Mouse (Mus musculus): ENCODE measurements around the gene Nhp2. TPM values are rescaled to one million over a fixed set of nuclear protein-coding genes. Genes with fewer than 3 reads are reported as not detected.
A peak's percentile ranks its signal among the peaks of the same experiment; 100 is the strongest.

The Nhp2 gene
- polyA plus RNA-seq, 1 experiment from 2014 or later, result 126 TPM

GRCm38 (mm10) chr11:51590002-51590401 is 29.5 kb upstream of the Nhp2 start:
- ATAC-seq (ENCODE audit: borderline replicate concordance, extremely low read depth, low FRiP score, low TSS enrichment), result no peak
- Histone ChIP-seq H3K4me2 (no peak overlapping the region), H3K27ac (no peak overlapping the region)

GRCm38 (mm10) chr11:51591168-51591567 is 28.4 kb upstream of the Nhp2 start:
- Histone ChIP-seq H3K9me3 (no peaks in the 10 kb centered on the region), H3K36me3 (peaks cover 87% of the 10 kb centered on the region), H3K9ac (no peak overlapping the region), H3K4me1 (no peaks in the 10 kb centered on the region; the same call in 1 of the 2 replicates), H3K4me2 (no peak overlapping the region), H3K27ac (no peak overlapping the region), H3K27me3 (no peaks in the 10 kb centered on the region), H3K4me3 (no peak overlapping the region)
- WGBS, result 30% methylated on average over 7 of the region's 7 CpGs
- ATAC-seq (ENCODE audit: borderline replicate concordance, extremely low read depth, low FRiP score, low TSS enrichment), result no peak

More at GRCm38 (mm10) chr11:51590002-51590401, 29.5 kb upstream of the Nhp2 start:
- Histone ChIP-seq H3K9ac (no peak overlapping the region), H3K4me1 (peaks cover 11% of the 10 kb centered on the region), H3K9me3 (no peaks in the 10 kb centered on the region), H3K36me3 (peaks cover 75% of the 10 kb centered on the region), H3K27me3 (no peaks in the 10 kb centered on the region), H3K4me3 (no peak overlapping the region)

GRCm38 (mm10) chr11:51591915-51592314 is 27.6 kb upstream of the Nhp2 start:
- Histone ChIP-seq H3K4me3 (no peak overlapping the region), H3K9me3 (no peaks in the 10 kb centered on the region), H3K9ac (no peak overlapping the region), H3K27ac (no peak overlapping the region), H3K4me2 (no peak overlapping the region), H3K36me3 (peaks cover 94% of the 10 kb centered on the region), H3K27me3 (no peaks in the 10 kb centered on the region), H3K4me1 (no peaks in the 10 kb centered on the region)
- no peak for ATAC-seq (ENCODE audit: borderline replicate concordance, extremely low read depth, low FRiP score, low TSS enrichment)
- 87% methylated on average over 7 of the region's 7 CpGs for WGBS

- no peak for ATAC-seq (ENCODE audit: borderline replicate concordance, extremely low read depth, low FRiP score, low TSS enrichment)
- H3K27ac ChIP-seq, result no peak overlapping the region
- 86% methylated on average over 4 of the region's 4 CpGs for WGBS
- peaks cover 94% of the 10 kb centered on the region for H3K36me3 ChIP-seq
- H3K9ac ChIP-seq, result no peak overlapping the region
- no peaks in the 10 kb centered on the region for H3K4me1 ChIP-seq
- H3K9me3 ChIP-seq, result no peaks in the 10 kb centered on the region
- no peaks in the 10 kb centered on the region for H3K27me3 ChIP-seq
- H3K4me2 ChIP-seq, result no peak overlapping the region
- H3K4me3 ChIP-seq, result no peak overlapping the region
These were observed 26.2 kb upstream of the Nhp2 start for GRCm38 (mm10) chr11:51593368-51593767.

GRCm38 (mm10) chr11:51593849-51594248 is 25.7 kb upstream of the Nhp2 start:
- no peak for ATAC-seq (ENCODE audit: borderline replicate concordance, extremely low read depth, low FRiP score, low TSS enrichment)
- WGBS, result 87% methylated on average over 6 of the region's 6 CpGs
- no peaks in the 10 kb centered on the region for H3K9me3 ChIP-seq
- H3K36me3 ChIP-seq, result peaks cover 95% of the 10 kb centered on the region
- no peak overlapping the region for H3K4me3 ChIP-seq
- H3K4me2 ChIP-seq, result no peak overlapping the region
- H3K27ac ChIP-seq, result no peak overlapping the region
- no peaks in the 10 kb centered on the region for H3K27me3 ChIP-seq
- no peak overlapping the region for H3K9ac ChIP-seq
- H3K4me1 ChIP-seq, result no peaks in the 10 kb centered on the region

- WGBS, result 56% methylated on average over 3 of the region's 3 CpGs
- ATAC-seq (ENCODE audit: borderline replicate concordance, extremely low read depth, low FRiP score, low TSS enrichment), result no peak
- H3K27me3 ChIP-seq, result no peaks in the 10 kb centered on the region
- no peak overlapping the region for H3K9ac ChIP-seq
- peaks cover 95% of the 10 kb centered on the region for H3K36me3 ChIP-seq
- no peak overlapping the region for H3K27ac ChIP-seq
- H3K4me1 ChIP-seq, result no peaks in the 10 kb centered on the region
- H3K4me3 ChIP-seq, result no peak overlapping the region
- no peaks in the 10 kb centered on the region for H3K9me3 ChIP-seq
- H3K4me2 ChIP-seq, result no peak overlapping the region
These were observed 24.7 kb upstream of the Nhp2 start for GRCm38 (mm10) chr11:51594715-51595350.

GRCm38 (mm10) chr11:51595459-51596083 is 24.0 kb upstream of the Nhp2 start:
- H3K36me3 ChIP-seq, result peaks cover 96% of the 10 kb centered on the region
- H3K4me1 ChIP-seq, result no peaks in the 10 kb centered on the region
- no peak overlapping the region for H3K4me2 ChIP-seq
- no peak for ATAC-seq (ENCODE audit: borderline replicate concordance, extremely low read depth, low FRiP score, low TSS enrichment)
- no peak overlapping the region for H3K9ac ChIP-seq
- no peaks in the 10 kb centered on the region for H3K9me3 ChIP-seq
- no peak overlapping the region for H3K4me3 ChIP-seq
- no peaks in the 10 kb centered on the region for H3K27me3 ChIP-seq
- WGBS, result 88% methylated on average over 1 of the region's 1 CpGs
- H3K27ac ChIP-seq, result no peak overlapping the region

GRCm38 (mm10) chr11:51597553-51597952 is 22.0 kb upstream of the Nhp2 start:
- no peak for ATAC-seq (ENCODE audit: borderline replicate concordance, extremely low read depth, low FRiP score, low TSS enrichment)
- Histone ChIP-seq H3K9me3 (no peaks in the 10 kb centered on the region), H3K27me3 (no peaks in the 10 kb centered on the region), H3K4me3 (no peak overlapping the region), H3K4me2 (no peak overlapping the region), H3K27ac (no peak overlapping the region), H3K36me3 (peaks cover 97% of the 10 kb centered on the region), H3K4me1 (peaks cover 5% of the 10 kb centered on the region; the same call in 1 of the 2 replicates), H3K9ac (no peak overlapping the region)
- WGBS, result 60% methylated on average over 2 of the region's 2 CpGs

- Histone ChIP-seq H3K4me3 (no peak overlapping the region), H3K9ac (no peak overlapping the region), H3K36me3 (peaks cover 83% of the 10 kb centered on the region), H3K27ac (no peak overlapping the region), H3K4me2 (no peak overlapping the region), H3K9me3 (no peaks in the 10 kb centered on the region), H3K27me3 (no peaks in the 10 kb centered on the region), H3K4me1 (peaks cover 27% of the 10 kb centered on the region)
- no peak for ATAC-seq (ENCODE audit: borderline replicate concordance, extremely low read depth, low FRiP score, low TSS enrichment)
- WGBS, result 80% methylated on average over 3 of the region's 3 CpGs
These were observed 17.3 kb upstream of the Nhp2 start for GRCm38 (mm10) chr11:51602253-51602652.

- H3K9me3 ChIP-seq, result no peaks in the 10 kb centered on the region
- H3K27ac ChIP-seq, result peak overlapping the region; percentile 94
- peak overlapping the region; percentile 71 for H3K4me2 ChIP-seq
- H3K27me3 ChIP-seq, result no peaks in the 10 kb centered on the region
- peaks cover 48% of the 10 kb centered on the region for H3K36me3 ChIP-seq
- ATAC-seq (ENCODE audit: borderline replicate concordance, extremely low read depth, low FRiP score, low TSS enrichment), result peak; percentile 81
- H3K9ac ChIP-seq, result peak overlapping the region; percentile 99
- WGBS, result under 1% methylated on average over 77 of the region's 81 CpGs
- H3K4me3 ChIP-seq, result peak overlapping the region; percentile 99
- peaks cover 33% of the 10 kb centered on the region for H3K4me1 ChIP-seq
These were observed 13.7 kb upstream of the Nhp2 start for GRCm38 (mm10) chr11:51605602-51606446.

- H3K27me3 ChIP-seq, result no peaks in the 10 kb centered on the region
- H3K4me3 ChIP-seq, result peak within 1 kb of the TSS; percentile 99
- peak within 1 kb of the TSS; percentile 80 for H3K4me2 ChIP-seq
- H3K9ac ChIP-seq, result peak within 1 kb of the TSS; percentile 99
- peak; percentile 93 for ATAC-seq (ENCODE audit: borderline replicate concordance, extremely low read depth, low FRiP score, low TSS enrichment)
- WGBS, result under 1% methylated on average over 83 of the region's 91 CpGs
- H3K36me3 ChIP-seq, result peaks cover 40% of the 10 kb centered on the region
- peaks cover 33% of the 10 kb centered on the region for H3K4me1 ChIP-seq
- no peaks in the 10 kb centered on the region for H3K9me3 ChIP-seq
- H3K27ac ChIP-seq, result peak within 1 kb of the TSS; percentile 94
These were observed 13.0 kb upstream of the Nhp2 start, which contains the start of gene Hnrnpab for GRCm38 (mm10) chr11:51606447-51607095. Gene Hnrnpab (minus strand): TSS chr11:51606847.
